Mouse (Mus musculus) gonadal fat pad, adult 2 months (tissue): ENCODE measurements around the gene Gm45902. TPM values are rescaled to one million over a fixed set of nuclear protein-coding genes. Genes with fewer than 3 reads are reported as not detected.

Source experiments
- polyA plus RNA-seq: library from polyadenylated mRNA; depleted of rRNA; stranded (reverse); fragments of >200 nt; gene quantifications from 2 replicates; pipeline ENCODE4 v1.2.3, GENCODE M21; 2012; rRNA removed

Gene Gm45902
- polyA plus RNA-seq, 1 experiment: 2.1 TPM

Other genes starting within 250 kb of the Gm45902 start
- gene Nmt2, start 228.6 kb downstream of the Gm45902 start, polyA plus RNA-seq: 10.2 and 12.0 TPM in 2 replicates
- 6.2 and 6.5 TPM in 2 replicates for gene Rpp38, start 180.1 kb downstream of the Gm45902 start, polyA plus RNA-seq
- 30.9 and 73.5 TPM in 2 replicates for gene Acbd7, start 176.6 kb downstream of the Gm45902 start, polyA plus RNA-seq
- not detected in 2 replicates for gene Olah, start 115.6 kb downstream of the Gm45902 start, polyA plus RNA-seq
- gene Meig1, start 90.1 kb downstream of the Gm45902 start, polyA plus RNA-seq: 1.00 and 2.0 TPM in 2 replicates
- 4.9 and 6.1 TPM in 2 replicates for gene Dclre1c, start 88.7 kb downstream of the Gm45902 start, polyA plus RNA-seq
- gene Suv39h2, start 37.8 kb downstream of the Gm45902 start, polyA plus RNA-seq: 0.45 and 0.52 TPM in 2 replicates
- gene Hspa14, start within 50 bp of the Gm45902 start, polyA plus RNA-seq: 29.5 and 38.4 TPM in 2 replicates
- gene Cdnf, start 240 bp upstream of the Gm45902 start, polyA plus RNA-seq: 2.4 and 2.6 TPM in 2 replicates
- 7.3 and 8.1 TPM in 2 replicates for gene Fam107b, start 57.7 kb upstream of the Gm45902 start, polyA plus RNA-seq